Mouse (Mus musculus): ENCODE measurements around the gene Pih1d1. TPM values are rescaled to one million over a fixed set of nuclear protein-coding genes. Genes with fewer than 3 reads are reported as not detected.
A peak's percentile ranks its signal among the peaks of the same experiment; 100 is the strongest.
"Not testable (repeated sequence)": the region's sequence is repeated elsewhere in the genome, so short reads cannot be mapped to it uniquely, and the experiment has no call there.

Pih1d1 gene
- 98.4 and 108 TPM in 2 replicates for polyA plus RNA-seq (2014; fragmentation: Nextera tagmentation; extraction: Ambion mirVana)

- no peaks in the 10 kb centered on the region for H3K9me3 ChIP-seq (ENCODE audit: control insufficient read depth, low read length)
- H3K27ac ChIP-seq (ENCODE audit: low read depth, low read length): peak within 1 kb of the TSS; percentile 50
- 0 out of 2 replicates have a peak, but pooled peaks cover 3% of the 10 kb centered on the region for H3K36me3 ChIP-seq (ENCODE audit: control insufficient read depth, insufficient read depth, low read length)
- H3K4me1 ChIP-seq (ENCODE audit: control insufficient read depth, insufficient read depth, low read length): peaks cover 5% of the 10 kb centered on the region
- H3K4me3 ChIP-seq (ENCODE audit: low read depth, low read length): peak within 1 kb of the TSS; percentile 55
- 5% methylated on average over 67 of the region's 69 CpGs for WGBS
- DNase-seq (ENCODE audit: low spot score) (peak; percentile 97), ATAC-seq (ENCODE audit: insufficient read depth, low FRiP score, low TSS enrichment) (peak; percentile 95)
- peak within 1 kb of the TSS; percentile 77 for H3K9ac ChIP-seq (ENCODE audit: low read length)
- H3K4me2 ChIP-seq (ENCODE audit: low read depth): peak within 1 kb of the TSS; percentile 81
- no peaks in the 10 kb centered on the region for H3K27me3 ChIP-seq (ENCODE audit: control insufficient read depth, insufficient read depth, low read length)
These were observed at the start of gene Pih1d1, which contains the start of gene Aldh16a1 for GRCm38 (mm10) chr7:45154096-45154992. Gene Pih1d1, plus strand, starts transcription at chr7:45154303. Gene Aldh16a1, minus strand, starts transcription at chr7:45154584.

GRCm38 (mm10) chr7:45104941-45105340, 49.2 kb upstream of the Pih1d1 start:
- Histone ChIP-seq H3K27ac (ENCODE audit: low read depth, low read length) (no peak overlapping the region), H3K4me1 (ENCODE audit: control insufficient read depth, insufficient read depth, low read length) (peaks cover 3% of the 10 kb centered on the region; the same call in 1 of the 2 replicates), H3K9ac (ENCODE audit: low read length) (no peak overlapping the region), H3K27me3 (ENCODE audit: control insufficient read depth, insufficient read depth, low read length) (no peaks in the 10 kb centered on the region), H3K9me3 (ENCODE audit: control insufficient read depth, low read length) (no peaks in the 10 kb centered on the region), H3K36me3 (ENCODE audit: control insufficient read depth, insufficient read depth, low read length) (no peaks in the 10 kb centered on the region), H3K4me2 (ENCODE audit: low read depth) (no peak overlapping the region), H3K4me3 (ENCODE audit: low read depth, low read length) (no peak overlapping the region)
- no peak for ATAC-seq (ENCODE audit: insufficient read depth, low FRiP score, low TSS enrichment)
- DNase-seq (ENCODE audit: low spot score): no peak
- 88% methylated on average over 5 of the region's 5 CpGs for WGBS

GRCm38 (mm10) chr7:45105491-45105890, 48.6 kb upstream of the Pih1d1 start:
- ATAC-seq (ENCODE audit: insufficient read depth, low FRiP score, low TSS enrichment) (no peak), DNase-seq (ENCODE audit: low spot score) (no peak)
- H3K27me3 ChIP-seq (ENCODE audit: control insufficient read depth, insufficient read depth, low read length): no peaks in the 10 kb centered on the region
- H3K4me2 ChIP-seq (ENCODE audit: low read depth): no peak overlapping the region
- 79% methylated on average over 8 of the region's 8 CpGs for WGBS
- no peak overlapping the region for H3K27ac ChIP-seq (ENCODE audit: low read depth, low read length)
- no peak overlapping the region for H3K9ac ChIP-seq (ENCODE audit: low read length)
- no peak overlapping the region for H3K4me3 ChIP-seq (ENCODE audit: low read depth, low read length)
- H3K9me3 ChIP-seq (ENCODE audit: control insufficient read depth, low read length): no peaks in the 10 kb centered on the region
- peaks cover 3% of the 10 kb centered on the region; the same call in 1 of the 2 replicates for H3K4me1 ChIP-seq (ENCODE audit: control insufficient read depth, insufficient read depth, low read length)
- no peaks in the 10 kb centered on the region for H3K36me3 ChIP-seq (ENCODE audit: control insufficient read depth, insufficient read depth, low read length)

GRCm38 (mm10) chr7:45106441-45106840, 47.7 kb upstream of the Pih1d1 start:
- H3K9me3 ChIP-seq (ENCODE audit: control insufficient read depth, low read length): no peaks in the 10 kb centered on the region
- no peak overlapping the region for H3K4me3 ChIP-seq (ENCODE audit: low read depth, low read length)
- DNase-seq (ENCODE audit: low spot score): peak; percentile 47
- no peak overlapping the region for H3K4me2 ChIP-seq (ENCODE audit: low read depth)
- H3K4me1 ChIP-seq (ENCODE audit: control insufficient read depth, insufficient read depth, low read length): peaks cover 3% of the 10 kb centered on the region; the same call in 1 of the 2 replicates
- H3K27ac ChIP-seq (ENCODE audit: low read depth, low read length): no peak overlapping the region
- H3K9ac ChIP-seq (ENCODE audit: low read length): peak overlapping the region; percentile 7; the same call in 1 of the 2 replicates
- 0 out of 2 replicates have a peak, but pooled peaks have one; percentile 20 for ATAC-seq (ENCODE audit: insufficient read depth, low FRiP score, low TSS enrichment)
- no peaks in the 10 kb centered on the region for H3K27me3 ChIP-seq (ENCODE audit: control insufficient read depth, insufficient read depth, low read length)
- 24% methylated on average over 6 of the region's 6 CpGs for WGBS
- H3K36me3 ChIP-seq (ENCODE audit: control insufficient read depth, insufficient read depth, low read length): no peaks in the 10 kb centered on the region

- 57% methylated on average over 5 of the region's 5 CpGs for WGBS
- no peaks in the 10 kb centered on the region for H3K27me3 ChIP-seq (ENCODE audit: control insufficient read depth, insufficient read depth, low read length)
- H3K4me1 ChIP-seq (ENCODE audit: control insufficient read depth, insufficient read depth, low read length): peaks cover 3% of the 10 kb centered on the region; the same call in 1 of the 2 replicates
- no peak overlapping the region for H3K4me2 ChIP-seq (ENCODE audit: low read depth)
- H3K9me3 ChIP-seq (ENCODE audit: control insufficient read depth, low read length): no peaks in the 10 kb centered on the region
- ATAC-seq (ENCODE audit: insufficient read depth, low FRiP score, low TSS enrichment) (no peak), DNase-seq (ENCODE audit: low spot score) (no peak)
- no peaks in the 10 kb centered on the region for H3K36me3 ChIP-seq (ENCODE audit: control insufficient read depth, insufficient read depth, low read length)
- no peak overlapping the region for H3K27ac ChIP-seq (ENCODE audit: low read depth, low read length)
- no peak overlapping the region for H3K9ac ChIP-seq (ENCODE audit: low read length)
- H3K4me3 ChIP-seq (ENCODE audit: low read depth, low read length): no peak overlapping the region
These were observed 47.0 kb upstream of the Pih1d1 start for GRCm38 (mm10) chr7:45107052-45107645.

GRCm38 (mm10) chr7:45110089-45110488, 44.0 kb upstream of the Pih1d1 start:
- not testable (repeated sequence) for H3K36me3 ChIP-seq (ENCODE audit: control insufficient read depth, insufficient read depth, low read length); H3K27ac ChIP-seq (ENCODE audit: low read depth, low read length); H3K27me3 ChIP-seq (ENCODE audit: control insufficient read depth, insufficient read depth, low read length); ATAC-seq (ENCODE audit: insufficient read depth, low FRiP score, low TSS enrichment); H3K9ac ChIP-seq (ENCODE audit: low read length); DNase-seq (ENCODE audit: low spot score); H3K9me3 ChIP-seq (ENCODE audit: control insufficient read depth, low read length); H3K4me2 ChIP-seq (ENCODE audit: low read depth); H3K4me1 ChIP-seq (ENCODE audit: control insufficient read depth, insufficient read depth, low read length); H3K4me3 ChIP-seq (ENCODE audit: low read depth, low read length)
- WGBS: 92% methylated on average over 4 of the region's 4 CpGs

- H3K36me3 ChIP-seq (ENCODE audit: control insufficient read depth, insufficient read depth, low read length): no peaks in the 10 kb centered on the region
- H3K4me3 ChIP-seq (ENCODE audit: low read depth, low read length): no peak overlapping the region
- WGBS: 68% methylated on average over 2 of the region's 2 CpGs
- H3K9me3 ChIP-seq (ENCODE audit: control insufficient read depth, low read length): no peaks in the 10 kb centered on the region
- no peak overlapping the region for H3K9ac ChIP-seq (ENCODE audit: low read length)
- ATAC-seq (ENCODE audit: insufficient read depth, low FRiP score, low TSS enrichment): no peak
- no peak overlapping the region for H3K4me2 ChIP-seq (ENCODE audit: low read depth)
- no peak overlapping the region for H3K27ac ChIP-seq (ENCODE audit: low read depth, low read length)
- no peaks in the 10 kb centered on the region for H3K4me1 ChIP-seq (ENCODE audit: control insufficient read depth, insufficient read depth, low read length)
- DNase-seq (ENCODE audit: low spot score): no peak
- H3K27me3 ChIP-seq (ENCODE audit: control insufficient read depth, insufficient read depth, low read length): no peaks in the 10 kb centered on the region
These were observed 42.2 kb upstream of the Pih1d1 start for GRCm38 (mm10) chr7:45111940-45112339.

GRCm38 (mm10) chr7:45112529-45112928, 41.6 kb upstream of the Pih1d1 start:
- DNase-seq (ENCODE audit: low spot score): no peak
- Histone ChIP-seq H3K36me3 (ENCODE audit: control insufficient read depth, insufficient read depth, low read length) (no peaks in the 10 kb centered on the region), H3K27ac (ENCODE audit: low read depth, low read length) (no peak overlapping the region), H3K4me1 (ENCODE audit: control insufficient read depth, insufficient read depth, low read length) (no peaks in the 10 kb centered on the region), H3K4me3 (ENCODE audit: low read depth, low read length) (no peak overlapping the region), H3K9me3 (ENCODE audit: control insufficient read depth, low read length) (no peaks in the 10 kb centered on the region), H3K27me3 (ENCODE audit: control insufficient read depth, insufficient read depth, low read length) (no peaks in the 10 kb centered on the region), H3K9ac (ENCODE audit: low read length) (no peak overlapping the region), H3K4me2 (ENCODE audit: low read depth) (no peak overlapping the region)
- ATAC-seq (ENCODE audit: insufficient read depth, low FRiP score, low TSS enrichment): no peak
- WGBS: 75% methylated on average over 3 of the region's 3 CpGs

Measured in neural tube, embryonic 11.5 days (tissue).